In genomic region chr5:65764786-65765634, GRCm38 (mm10) we compare ENCODE assay signal across 8 mouse cellular contexts. TPM values are rescaled to one million over a fixed set of nuclear protein-coding genes. Genes with fewer than 3 reads are reported as not detected.
DNase-seq lines count a peak whose midpoint lies in the region; ATAC-seq lines count a peak whose summit lies in the region.

No protein-coding gene starts in this region.

- peak overlapping the region; percentile 84 for H3K4me3 ChIP-seq in hindbrain, embryonic 13.5 days

- H3K27me3 ChIP-seq in hindbrain, embryonic 13.5 days: no peaks in the 10 kb centered on the region

- no peaks in the 10 kb centered on the region for H3K36me3 ChIP-seq in hindbrain, embryonic 13.5 days

- WGBS in hindbrain, embryonic 13.5 days: 4% methylated on average over 36 of the region's 36 CpGs

- H3K4me1 ChIP-seq in hindbrain, embryonic 13.5 days (replicated peaks): peaks cover 17% of the 10 kb centered on the region

- peak overlapping the region; percentile 99 for H3K9ac ChIP-seq in hindbrain, embryonic 13.5 days

- DNase-seq in T-cell, adult 2 months (ENCODE audit: low spot score): peak; percentile 92
- peak; percentile 82 to 84 for DNase-seq in cerebellum, postnatal 36 days
- peak; percentile 70 to 79 for DNase-seq in frontal cortex, postnatal 25 days (ENCODE audit: low spot score in 2 of 2)
- DNase-seq in layer of hippocampus, postnatal 36 days: peak; percentile 82 to 84
- peak; percentile 96 for DNase-seq in lung, postnatal 25 days (ENCODE audit: low spot score)
- DNase-seq in retina, adult 2 months (ENCODE audit: low read depth, low spot score): peak; percentile 77
- DNase-seq in thymus, postnatal 25 days: peak; percentile 87

- ATAC-seq in hindbrain, embryonic 13.5 days (ENCODE audit: low FRiP score): peak; percentile 89

- peak overlapping the region; percentile 74 for H3K4me2 ChIP-seq in hindbrain, embryonic 13.5 days

- no peaks in the 10 kb centered on the region for H3K9me3 ChIP-seq in hindbrain, embryonic 13.5 days

- H3K27ac ChIP-seq in hindbrain, embryonic 13.5 days: peak overlapping the region; percentile 100

RNA-seq across cellular contexts. Expression of gene N4bp2, which starts 1.7 kb away (rescaled TPM):
- 19.2 and 19.4 TPM in 2 replicates for polyA plus RNA-seq in hindbrain, embryonic 13.5 days (2015; fragmentation: Nextera tagmentation; extraction: Ambion mirVana)
- total RNA-seq in layer of hippocampus, postnatal 36 days (2021): 10 to 100 TPM; 10.4 to 16.1 TPM

Comparison
In these comparisons a context has a peak if more than half of its experiments do, and no peak if none do; other contexts are left out.
1. Peak in every context shown above with its lines: DNase-seq, ATAC-seq, H3K4me3 ChIP-seq and H3K27ac ChIP-seq.